In the genomic region with DNA sequence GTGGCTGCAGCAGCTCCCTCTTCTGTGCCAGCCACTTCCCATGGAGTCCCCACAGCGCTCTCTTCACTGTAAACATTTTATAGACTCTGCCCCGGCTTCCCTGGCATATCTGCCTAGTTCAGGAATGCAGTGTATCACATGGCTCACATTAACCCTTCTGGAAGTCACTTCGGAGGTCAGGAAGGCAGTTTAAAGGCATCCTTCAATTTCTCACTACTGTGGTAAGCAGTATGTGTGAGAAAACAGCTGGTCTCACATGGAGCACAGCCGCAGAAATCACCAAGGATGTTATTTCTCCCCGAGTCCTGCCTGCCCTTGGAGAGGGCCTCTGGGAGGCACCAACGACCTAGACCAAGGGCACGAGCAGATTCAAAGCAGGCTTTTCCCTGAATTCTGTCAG, we compare ENCODE assay signal across 11 mouse cellular contexts.
DNase-seq lines count a peak whose midpoint lies in the region; ATAC-seq and TF ChIP-seq lines count a peak whose summit lies in the region.
"Had no signal": no experiment of that assay in that cellular context is flagged by ENCODE, and none has a peak within 500 bp of the region (broad histone marks: within the 10 kb centered on the region; RNA-seq: fewer than 3 reads in every experiment).

No protein-coding gene starts in this region.

- DNase-seq in heart, postnatal 14 days, result no peak
- peak; percentile 60 for DNase-seq in lung, postnatal 0 days (ENCODE audit: low spot score)
- no peak for DNase-seq in lung, adult 2 months
- DNase-seq in forebrain, embryonic 14.5 days (ENCODE audit: low spot score), result no peak
- no peak for DNase-seq in thymus, postnatal 25 days
- DNase-seq in spleen, postnatal 10 days (ENCODE audit: low spot score in 2 of 2), result no peak
- DNase-seq: cerebellum, adult 9-11 months; gastrocnemius, postnatal 14 days; thymus, postnatal 14 days had no signal

- H3K9ac ChIP-seq in heart, embryonic 15.5 days, result no peak overlapping the region
- no peak overlapping the region for H3K9ac ChIP-seq in lung, postnatal 0 days (replicated peaks; ENCODE audit: low read depth)
- no peak overlapping the region for H3K9ac ChIP-seq in forebrain, embryonic 14.5 days (ENCODE audit: low read length)
- no peak overlapping the region for H3K9ac ChIP-seq in neural tube, embryonic 15.5 days (replicated peaks)

- H3K27me3 ChIP-seq in heart, embryonic 15.5 days, result no peaks in the 10 kb centered on the region
- no peaks in the 10 kb centered on the region for H3K27me3 ChIP-seq in lung, postnatal 0 days (replicated peaks; ENCODE audit: insufficient read depth, low read length)
- no peaks in the 10 kb centered on the region for H3K27me3 ChIP-seq in forebrain, embryonic 14.5 days (replicated peaks; ENCODE audit: control insufficient read depth, insufficient read depth, low read length)
- no peaks in the 10 kb centered on the region for H3K27me3 ChIP-seq in neural tube, embryonic 15.5 days (replicated peaks)

- TF ChIP-seq CTCF in lung, postnatal 0 days (IDR thresholded peaks at IDR 0.05), result peak; percentile 7; the same call in 1 of the 2 replicates
- TF ChIP-seq CTCF in lung, adult 2 months (IDR thresholded peaks at IDR 0.05; ENCODE audit: insufficient read depth, low read length), result no peak

- no peaks in the 10 kb centered on the region for H3K9me3 ChIP-seq in heart, embryonic 15.5 days (replicated peaks)
- H3K9me3 ChIP-seq in lung, postnatal 0 days (ENCODE audit: low read length), result no peaks in the 10 kb centered on the region
- no peaks in the 10 kb centered on the region for H3K9me3 ChIP-seq in forebrain, embryonic 14.5 days (replicated peaks; ENCODE audit: control insufficient read depth, low read length)
- no peaks in the 10 kb centered on the region for H3K9me3 ChIP-seq in neural tube, embryonic 15.5 days (replicated peaks)

- peaks cover 38% of the 10 kb centered on the region for H3K4me1 ChIP-seq in heart, embryonic 15.5 days (replicated peaks)
- H3K4me1 ChIP-seq in lung, postnatal 0 days (ENCODE audit: insufficient read depth, low read depth, low read length), result peaks cover 14% of the 10 kb centered on the region
- H3K4me1 ChIP-seq in lung, adult 2 months (ENCODE audit: control insufficient read depth, insufficient read depth, low read length), result no peaks in the 10 kb centered on the region
- H3K4me1 ChIP-seq in forebrain, embryonic 14.5 days (ENCODE audit: control insufficient read depth, insufficient read depth, low read length), result peaks cover 12% of the 10 kb centered on the region; the same call in 1 of the 2 replicates
- H3K4me1 ChIP-seq in neural tube, embryonic 15.5 days, result peaks cover 48% of the 10 kb centered on the region

- no peak overlapping the region for H3K4me3 ChIP-seq in heart, embryonic 15.5 days
- H3K4me3 ChIP-seq in lung, postnatal 0 days (ENCODE audit: low read depth, low read length), result no peak overlapping the region
- H3K4me3 ChIP-seq in lung, adult 2 months (replicated peaks; ENCODE audit: extremely low read depth, low read depth, low read length), result no peak overlapping the region
- H3K4me3 ChIP-seq in forebrain, embryonic 14.5 days (ENCODE audit: low read depth, low read length), result no peak overlapping the region
- no peak overlapping the region for H3K4me3 ChIP-seq in neural tube, embryonic 15.5 days (replicated peaks)

- intact Hi-C loops in heart, postnatal 14 days (cut with DNase I), result no loop called here

- ATAC-seq in heart, embryonic 15.5 days (replicated peaks; ENCODE audit: insufficient number of reproducible peaks, insufficient read depth, low FRiP score, low read depth), result no peak
- peak; percentile 37 for ATAC-seq in lung, postnatal 0 days
- ATAC-seq in forebrain, embryonic 14.5 days, result no peak
- ATAC-seq in neural tube, embryonic 15.5 days (ENCODE audit: low FRiP score), result no peak

- H3K27ac ChIP-seq in heart, embryonic 15.5 days, result peak overlapping the region; percentile 71
- 0 out of 2 replicates have a peak overlapping the region, but pooled peaks have one; percentile 4 for H3K27ac ChIP-seq in lung, postnatal 0 days (ENCODE audit: low read length)
- H3K27ac ChIP-seq in forebrain, embryonic 14.5 days (ENCODE audit: low read depth, low read length), result peak overlapping the region; percentile 30; the same call in 1 of the 2 replicates
- peak overlapping the region; percentile 29; the same call in 1 of the 2 replicates for H3K27ac ChIP-seq in neural tube, embryonic 15.5 days (replicated peaks)

- TF ChIP-seq EP300 in lung, postnatal 0 days (IDR thresholded peaks at IDR 0.05), result peak; percentile 49; the same call in 1 of the 2 replicates

- WGBS in heart, embryonic 15.5 days, result 26% methylated on average over 7 of the region's 7 CpGs
- WGBS in lung, postnatal 0 days, result 28% methylated on average over 7 of the region's 7 CpGs
- WGBS in lung, adult 2 months, result 40% methylated on average over 7 of the region's 7 CpGs
- WGBS in forebrain, embryonic 14.5 days, result 70% methylated on average over 7 of the region's 7 CpGs
- WGBS in neural tube, embryonic 15.5 days, result 43% methylated on average over 7 of the region's 7 CpGs

- no peak for TF ChIP-seq POLR2A in lung, adult 2 months (IDR thresholded peaks at IDR 0.05; ENCODE audit: borderline replicate concordance, extremely low read depth, low read depth, low read length)

- H3K36me3 ChIP-seq in heart, embryonic 15.5 days, result peaks cover 19% of the 10 kb centered on the region
- 0 out of 2 replicates have a peak, but pooled peaks cover 7% of the 10 kb centered on the region for H3K36me3 ChIP-seq in lung, postnatal 0 days (ENCODE audit: insufficient read depth, low read length)
- peaks cover 50% of the 10 kb centered on the region for H3K36me3 ChIP-seq in forebrain, embryonic 14.5 days (ENCODE audit: control insufficient read depth, insufficient read depth, low read length)
- peaks cover 44% of the 10 kb centered on the region for H3K36me3 ChIP-seq in neural tube, embryonic 15.5 days

- no peak overlapping the region for H3K4me2 ChIP-seq in heart, embryonic 15.5 days
- H3K4me2 ChIP-seq in lung, postnatal 0 days (replicated peaks; ENCODE audit: low read depth, low read length), result no peak overlapping the region
- H3K4me2 ChIP-seq in forebrain, embryonic 14.5 days (ENCODE audit: low read length), result no peak overlapping the region
- no peak overlapping the region for H3K4me2 ChIP-seq in neural tube, embryonic 15.5 days

Comparison
In these comparisons a context has a peak if more than half of its experiments do, and no peak if none do; other contexts are left out.
1. H3K27ac ChIP-seq: peak in every context shown above with its lines; median percentile 71 in heart, embryonic 15.5 days; 30 in forebrain, embryonic 14.5 days; 29 in neural tube, embryonic 15.5 days; 4 in lung, postnatal 0 days.